Mouse (Mus musculus): ENCODE results near the gene Glud1. TPM values are rescaled to one million over a fixed set of nuclear protein-coding genes. Genes with fewer than 3 reads are reported as not detected.

Gene Glud1
- total and polyA plus RNA-seq, 2 experiments from 2014 or later: 114 to 192 TPM

GRCm38 (mm10) chr14:34327618-34328017 lies 17.1 kb downstream of the Glud1 start:
- 81% methylated on average over 1 of the region's 1 CpGs for WGBS
- no peaks in the 10 kb centered on the region for H3K27me3 ChIP-seq (ENCODE audit: insufficient read depth, low read length)
- peaks cover 38% of the 10 kb centered on the region for H3K36me3 ChIP-seq (ENCODE audit: insufficient read depth, low read length)

GRCm38 (mm10) chr14:34330657-34331158 lies 20.2 kb downstream of the Glud1 start:
- ATAC-seq (ENCODE audit: low FRiP score) (peak; percentile 70), DNase-seq (ENCODE audit: low spot score) (peak; percentile 76)
- H3K27me3 ChIP-seq (ENCODE audit: insufficient read depth, low read length): no peaks in the 10 kb centered on the region
- no peaks in the 10 kb centered on the region for H3K4me1 ChIP-seq (ENCODE audit: insufficient read depth, low read length)
- no peak overlapping the region for H3K4me3 ChIP-seq (ENCODE audit: low read depth, low read length)
- H3K4me2 ChIP-seq (ENCODE audit: low read depth, low read length, poor library complexity, severe bottlenecking): no peak overlapping the region
- WGBS: 80% methylated on average over 9 of the region's 9 CpGs
- no peak for TF ChIP-seq CTCF (IDR thresholded peaks at IDR 0.05)
- peaks cover 39% of the 10 kb centered on the region for H3K36me3 ChIP-seq (ENCODE audit: insufficient read depth, low read length)
- no peaks in the 10 kb centered on the region for H3K9me3 ChIP-seq (ENCODE audit: low read length)
- no peak overlapping the region for H3K9ac ChIP-seq (replicated peaks; ENCODE audit: low read length, poor library complexity, severe bottlenecking)
- 0 out of 2 replicates have a peak overlapping the region, but pooled peaks have one; percentile 55 for H3K27ac ChIP-seq (ENCODE audit: low read depth, low read length)

More at GRCm38 (mm10) chr14:34327618-34328017, 17.1 kb downstream of the Glud1 start:
- no peak overlapping the region for H3K4me3 ChIP-seq (ENCODE audit: low read depth, low read length)
- no peak for ATAC-seq (ENCODE audit: low FRiP score)
- no peak overlapping the region for H3K27ac ChIP-seq (ENCODE audit: low read depth, low read length)
- no peaks in the 10 kb centered on the region for H3K9me3 ChIP-seq (ENCODE audit: low read length)
- DNase-seq (ENCODE audit: low spot score): no peak
- H3K9ac ChIP-seq (replicated peaks; ENCODE audit: low read length, poor library complexity, severe bottlenecking): no peak overlapping the region
- H3K4me1 ChIP-seq (ENCODE audit: insufficient read depth, low read length): no peaks in the 10 kb centered on the region
- no peak overlapping the region for H3K4me2 ChIP-seq (ENCODE audit: low read depth, low read length, poor library complexity, severe bottlenecking)
- TF ChIP-seq CTCF (IDR thresholded peaks at IDR 0.05): no peak

DNA sequence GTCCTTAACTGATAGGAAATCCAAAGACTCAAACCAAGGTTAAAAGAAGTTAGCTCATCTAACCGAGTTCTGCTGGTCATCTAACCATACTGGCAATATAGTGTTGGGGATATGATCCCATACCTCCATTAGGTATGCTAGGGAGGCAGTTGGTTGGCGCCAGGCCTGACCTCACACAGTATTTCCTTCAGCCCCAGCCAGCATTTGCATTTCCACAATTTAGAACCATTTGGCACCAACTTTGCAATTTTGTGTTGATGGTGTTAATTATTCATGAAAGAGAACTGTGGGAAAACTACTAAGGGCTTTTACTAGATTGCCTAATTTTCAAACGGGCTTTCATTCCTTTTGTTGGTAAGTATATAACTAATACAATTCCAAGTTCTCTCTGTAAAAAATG lies 21.4 kb downstream of the Glud1 start:
- ATAC-seq (ENCODE audit: low FRiP score): 0 out of 2 replicates have a peak, but pooled peaks have one; percentile 53
- Histone ChIP-seq H3K4me2 (ENCODE audit: low read depth, low read length, poor library complexity, severe bottlenecking) (no peak overlapping the region), H3K9ac (replicated peaks; ENCODE audit: low read length, poor library complexity, severe bottlenecking) (no peak overlapping the region), H3K4me3 (ENCODE audit: low read depth, low read length) (no peak overlapping the region), H3K27ac (ENCODE audit: low read depth, low read length) (peak overlapping the region; percentile 55), H3K36me3 (ENCODE audit: insufficient read depth, low read length) (peaks cover 44% of the 10 kb centered on the region), H3K27me3 (ENCODE audit: insufficient read depth, low read length) (no peaks in the 10 kb centered on the region), H3K9me3 (ENCODE audit: low read length) (no peaks in the 10 kb centered on the region), H3K4me1 (ENCODE audit: insufficient read depth, low read length) (no peaks in the 10 kb centered on the region)
- TF ChIP-seq CTCF (IDR thresholded peaks at IDR 0.05): no peak
- 80% methylated on average over 3 of the region's 3 CpGs for WGBS
- DNase-seq (ENCODE audit: low spot score): peak; percentile 52

DNA sequence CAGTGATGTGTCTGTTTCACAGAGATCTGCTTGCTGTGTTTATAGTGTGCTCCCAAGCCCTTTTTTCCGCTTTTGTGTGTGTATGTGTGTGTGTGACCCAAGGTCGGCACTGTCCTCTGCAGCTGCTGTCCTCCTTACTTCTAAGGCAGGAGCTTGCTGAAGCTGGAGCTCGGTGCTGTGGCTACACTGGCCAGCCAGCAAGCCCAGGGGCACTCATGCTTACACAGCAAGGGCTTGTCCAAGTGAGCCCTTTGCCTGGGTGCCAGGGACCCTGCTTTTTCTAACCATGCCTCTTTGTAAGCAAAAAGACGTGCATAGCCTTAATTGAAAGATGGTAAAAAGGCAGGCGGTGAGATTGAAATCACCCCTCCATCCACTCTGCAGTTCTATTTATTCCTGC lies 21.9 kb downstream of the Glud1 start:
- Histone ChIP-seq H3K9me3 (ENCODE audit: low read length) (no peaks in the 10 kb centered on the region), H3K4me2 (ENCODE audit: low read depth, low read length, poor library complexity, severe bottlenecking) (no peak overlapping the region), H3K9ac (replicated peaks; ENCODE audit: low read length, poor library complexity, severe bottlenecking) (no peak overlapping the region), H3K4me1 (ENCODE audit: insufficient read depth, low read length) (no peaks in the 10 kb centered on the region), H3K27me3 (ENCODE audit: insufficient read depth, low read length) (no peaks in the 10 kb centered on the region), H3K36me3 (ENCODE audit: insufficient read depth, low read length) (peaks cover 46% of the 10 kb centered on the region), H3K4me3 (ENCODE audit: low read depth, low read length) (no peak overlapping the region), H3K27ac (ENCODE audit: low read depth, low read length) (peak overlapping the region; percentile 47; the same call in 1 of the 2 replicates)
- 86% methylated on average over 5 of the region's 5 CpGs for WGBS
- TF ChIP-seq CTCF (IDR thresholded peaks at IDR 0.05): no peak
- ATAC-seq (ENCODE audit: low FRiP score) (peak; percentile 79), DNase-seq (ENCODE audit: low spot score) (peak; percentile 76)

DNA sequence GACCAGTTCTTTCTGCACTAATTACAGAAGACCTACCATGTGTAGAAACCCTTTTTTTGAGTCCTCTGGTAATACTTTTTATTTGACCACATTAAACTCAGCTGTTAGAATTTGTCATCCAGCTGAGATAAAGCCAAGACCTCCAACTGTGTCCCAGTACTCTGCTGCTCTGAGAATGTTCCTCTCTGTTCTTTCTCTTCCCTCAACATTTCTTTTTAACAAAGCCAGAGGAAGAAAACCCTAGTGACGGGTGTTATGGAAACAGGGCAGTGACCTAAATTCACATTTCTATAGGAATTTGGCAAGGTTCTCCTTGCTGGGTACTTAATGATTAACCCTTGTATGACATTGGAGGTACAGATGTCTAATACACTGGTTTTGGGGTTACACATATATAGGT lies 28.9 kb downstream of the Glud1 start:
- Histone ChIP-seq H3K27me3 (ENCODE audit: insufficient read depth, low read length) (no peaks in the 10 kb centered on the region), H3K9me3 (ENCODE audit: low read length) (no peaks in the 10 kb centered on the region), H3K4me1 (ENCODE audit: insufficient read depth, low read length) (no peaks in the 10 kb centered on the region), H3K4me3 (ENCODE audit: low read depth, low read length) (no peak overlapping the region), H3K9ac (replicated peaks; ENCODE audit: low read length, poor library complexity, severe bottlenecking) (no peak overlapping the region), H3K36me3 (ENCODE audit: insufficient read depth, low read length) (peaks cover 60% of the 10 kb centered on the region), H3K4me2 (ENCODE audit: low read depth, low read length, poor library complexity, severe bottlenecking) (no peak overlapping the region), H3K27ac (ENCODE audit: low read depth, low read length) (no peak overlapping the region)
- TF ChIP-seq CTCF (IDR thresholded peaks at IDR 0.05): no peak
- DNase-seq (ENCODE audit: low spot score) (peak; percentile 70), ATAC-seq (ENCODE audit: low FRiP score) (no peak)
- 44% methylated on average over 1 of the region's 1 CpGs for WGBS

GRCm38 (mm10) chr14:34341993-34342392 lies 31.5 kb downstream of the Glud1 start:
- no peak overlapping the region for H3K4me3 ChIP-seq (ENCODE audit: low read depth, low read length)
- peaks cover 40% of the 10 kb centered on the region for H3K36me3 ChIP-seq (ENCODE audit: insufficient read depth, low read length)
- no peaks in the 10 kb centered on the region for H3K9me3 ChIP-seq (ENCODE audit: low read length)
- H3K4me2 ChIP-seq (ENCODE audit: low read depth, low read length, poor library complexity, severe bottlenecking): no peak overlapping the region
- WGBS: 88% methylated on average over 4 of the region's 4 CpGs
- H3K27ac ChIP-seq (ENCODE audit: low read depth, low read length): no peak overlapping the region
- no peaks in the 10 kb centered on the region for H3K27me3 ChIP-seq (ENCODE audit: insufficient read depth, low read length)
- ATAC-seq (ENCODE audit: low FRiP score): no peak
- no peak overlapping the region for H3K9ac ChIP-seq (replicated peaks; ENCODE audit: low read length, poor library complexity, severe bottlenecking)
- TF ChIP-seq CTCF (IDR thresholded peaks at IDR 0.05): no peak
- DNase-seq (ENCODE audit: low spot score): no peak
- H3K4me1 ChIP-seq (ENCODE audit: insufficient read depth, low read length): no peaks in the 10 kb centered on the region
